Mouse (Mus musculus) stomach, postnatal 0 days (tissue): ENCODE results near the gene Arid1b. TPM values are rescaled to one million over a fixed set of nuclear protein-coding genes. Genes with fewer than 3 reads are reported as not detected.

Experiments used
- ATAC-seq: fragments of 200-750 bp; cut with Nextera tagmentation; 2 replicates; pipeline ENCODE4 v1.8.0; 2017; ENCODE audit not compliant: low FRiP score, low TSS enrichment
- DNase-seq: peaks from one replicate; pipeline ENCODE4 v3.0.0-alpha.2; 2016; ENCODE audit warnings: low spot score
- H3K27ac ChIP-seq: fragments of 300-500 bp; sonication (generic); replicated peaks from 2 replicates; pipeline ENCODE4 v1.5.1; 2014; ENCODE audit warnings: mild to moderate bottlenecking, control low read depth
- H3K27me3 ChIP-seq: fragments of 300-500 bp; sonication (generic); 2 replicates; pipeline ENCODE4 v1.6.1; 2014; ENCODE audit warnings: low read length; ENCODE audit not compliant: control insufficient read depth, insufficient read depth
- H3K36me3 ChIP-seq: fragments of 300-500 bp; sonication (generic); 2 replicates; pipeline ENCODE4 v1.6.1; 2014; ENCODE audit warnings: low read length, mixed read lengths; ENCODE audit not compliant: control insufficient read depth, insufficient read depth
- H3K4me1 ChIP-seq: fragments of 300-500 bp; sonication (generic); replicated peaks from 2 replicates; pipeline ENCODE4 v1.6.1; 2014; ENCODE audit warnings: antibody characterized with exemption; ENCODE audit not compliant: control insufficient read depth, insufficient read depth
- H3K4me2 ChIP-seq: fragments of 300-500 bp; sonication (generic); replicated peaks from 2 replicates; pipeline ENCODE4 v1.6.1; 2014; ENCODE audit warnings: low read depth, mild to moderate bottlenecking, control low read depth, moderate library complexity
- H3K4me3 ChIP-seq: fragments of 300-500 bp; sonication (generic); 2 replicates; pipeline ENCODE4 v1.5.1; 2014; ENCODE audit warnings: low read depth, low read length, control low read depth
- H3K9ac ChIP-seq: fragments of 300-500 bp; sonication (generic); 2 replicates; pipeline ENCODE4 v1.6.1; 2014; ENCODE audit warnings: mild to moderate bottlenecking, low read length, control low read depth, mixed read lengths
- H3K9me3 ChIP-seq: fragments of 300-500 bp; sonication (generic); 2 replicates; pipeline ENCODE4 v1.6.1; 2016; ENCODE audit warnings: low read length; ENCODE audit not compliant: control insufficient read depth
- CTCF ChIP-seq: IDR thresholded peaks from 2 replicates; pipeline ENCODE4 v1.5.1; 2016; ENCODE audit warnings: antibody characterized with exemption, low read depth, mild to moderate bottlenecking, moderate library complexity
- EP300 ChIP-seq: optimal IDR thresholded peaks from 2 replicates; pipeline ENCODE3; 2016; ENCODE audit warnings: antibody characterized with exemption
- WGBS: fragments of 180-500 bp; shearing (Covaris S2); extraction: QIAGEN DNeasy Blood & Tissue Kit; methylation state at CpG from one replicate; pipeline ENCODE4 v1.1.7; 2014; 5-methylcytosine and 5-hydroxymethylcytosine counted together
- polyA plus RNA-seq: library from polyadenylated mRNA; unstranded; fragments of >200 nt; fragmentation: Nextera tagmentation; extraction: Ambion mirVana; gene quantifications from 2 replicates; pipeline ENCODE4 v1.2.1, GENCODE M21; 2015

Arid1b gene
- polyA plus RNA-seq, 1 experiment from 2014 or later: 5.6 TPM

- 0 out of 2 replicates have a peak, but pooled peaks cover 4% of the 10 kb centered on the region for H3K4me1 ChIP-seq
- no peaks in the 10 kb centered on the region for H3K36me3 ChIP-seq
- no peak overlapping the region for H3K4me3 ChIP-seq
- no peaks in the 10 kb centered on the region for H3K27me3 ChIP-seq
- H3K27ac ChIP-seq: peak overlapping the region; percentile 26; the same call in 1 of the 2 replicates
- 36% methylated on average over 2 of the region's 2 CpGs for WGBS
- TF ChIP-seq EP300 (no peak), CTCF (no peak)
- H3K9ac ChIP-seq: no peak overlapping the region
- no peak overlapping the region for H3K4me2 ChIP-seq
- DNase-seq (peak; percentile 22), ATAC-seq (peak; percentile 31; the same call in 1 of the 2 replicates)
- H3K9me3 ChIP-seq: no peaks in the 10 kb centered on the region
Measured at GRCm38 (mm10) chr17:4947439-4947838, 46.7 kb upstream of the Arid1b start.

- TF ChIP-seq CTCF (no peak), EP300 (no peak)
- 0 out of 2 replicates have a peak, but pooled peaks cover 4% of the 10 kb centered on the region for H3K4me1 ChIP-seq
- no peaks in the 10 kb centered on the region for H3K9me3 ChIP-seq
- 61% methylated on average over 3 of the region's 3 CpGs for WGBS
- no peaks in the 10 kb centered on the region for H3K27me3 ChIP-seq
- no peak overlapping the region for H3K4me2 ChIP-seq
- ATAC-seq (no peak), DNase-seq (no peak)
- H3K9ac ChIP-seq: no peak overlapping the region
- H3K27ac ChIP-seq: no peak overlapping the region
- H3K36me3 ChIP-seq: no peaks in the 10 kb centered on the region
- no peak overlapping the region for H3K4me3 ChIP-seq
Measured at GRCm38 (mm10) chr17:4948501-4948900, 45.6 kb upstream of the Arid1b start.

GRCm38 (mm10) chr17:4954431-4954830, 39.7 kb upstream of the Arid1b start:
- Histone ChIP-seq H3K4me1 (no peaks in the 10 kb centered on the region), H3K9ac (no peak overlapping the region), H3K36me3 (no peaks in the 10 kb centered on the region), H3K9me3 (no peaks in the 10 kb centered on the region), H3K4me2 (no peak overlapping the region), H3K4me3 (no peak overlapping the region), H3K27ac (no peak overlapping the region), H3K27me3 (no peaks in the 10 kb centered on the region)
- TF ChIP-seq EP300 (no peak), CTCF (no peak)
- WGBS: 70% methylated on average over 4 of the region's 4 CpGs
- no peak for DNase-seq
- no peak for ATAC-seq

GRCm38 (mm10) chr17:4964192-4964877, 29.8 kb upstream of the Arid1b start:
- no peaks in the 10 kb centered on the region for H3K9me3 ChIP-seq
- no peak overlapping the region for H3K9ac ChIP-seq
- H3K27ac ChIP-seq: no peak overlapping the region
- H3K4me3 ChIP-seq: no peak overlapping the region
- 85% methylated on average over 10 of the region's 10 CpGs for WGBS
- DNase-seq (no peak), ATAC-seq (peak; percentile 49; the same call in 1 of the 2 replicates)
- H3K36me3 ChIP-seq: no peaks in the 10 kb centered on the region
- no peak for TF ChIP-seq CTCF
- no peak for TF ChIP-seq EP300
- H3K27me3 ChIP-seq: no peaks in the 10 kb centered on the region
- H3K4me1 ChIP-seq: no peaks in the 10 kb centered on the region
- H3K4me2 ChIP-seq: no peak overlapping the region

GRCm38 (mm10) chr17:4967201-4967600, 26.9 kb upstream of the Arid1b start:
- no peaks in the 10 kb centered on the region for H3K27me3 ChIP-seq
- DNase-seq (no peak), ATAC-seq (no peak)
- TF ChIP-seq EP300 (no peak), CTCF (no peak)
- H3K4me1 ChIP-seq: no peaks in the 10 kb centered on the region
- no peak overlapping the region for H3K4me3 ChIP-seq
- no peak overlapping the region for H3K4me2 ChIP-seq
- H3K27ac ChIP-seq: no peak overlapping the region
- H3K36me3 ChIP-seq: no peaks in the 10 kb centered on the region
- 61% methylated on average over 4 of the region's 4 CpGs for WGBS
- no peak overlapping the region for H3K9ac ChIP-seq
- H3K9me3 ChIP-seq: no peaks in the 10 kb centered on the region

- TF ChIP-seq CTCF (no peak), EP300 (no peak)
- H3K4me1 ChIP-seq: no peaks in the 10 kb centered on the region
- no peak overlapping the region for H3K4me3 ChIP-seq
- no peak overlapping the region for H3K9ac ChIP-seq
- no peaks in the 10 kb centered on the region for H3K27me3 ChIP-seq
- WGBS: 92% methylated on average over 3 of the region's 3 CpGs
- no peaks in the 10 kb centered on the region for H3K36me3 ChIP-seq
- no peaks in the 10 kb centered on the region for H3K9me3 ChIP-seq
- H3K4me2 ChIP-seq: no peak overlapping the region
- no peak overlapping the region for H3K27ac ChIP-seq
- DNase-seq: no peak
- no peak for ATAC-seq
Measured at GRCm38 (mm10) chr17:4968035-4968434, 26.1 kb upstream of the Arid1b start.
